Mouse (Mus musculus): ENCODE measurements around the gene Paqr8.

- TF ChIP-seq CTCF (conservative IDR thresholded peaks at IDR 0.05; ENCODE audit: insufficient read depth, insufficient read length, low read depth, low read length) (no peak), POLR2A (IDR thresholded peaks at IDR 0.05; ENCODE audit: low read depth, low read length) (no peak)
Measured at GRCm38 (mm10) chr1:20856924-20857902, 33.2 kb upstream of the Paqr8 start.

Data from kidney, adult 2 months (tissue).